Mouse (Mus musculus) G1E (cell line): ENCODE data around the gene Pkp4. TPM values are rescaled to one million over a fixed set of nuclear protein-coding genes. Genes with fewer than 3 reads are reported as not detected.

Experiments used
- ATAC-seq: 2 replicates; pipeline ENCODE4 v1.8.0; 2016; ENCODE audit warnings: mild to moderate bottlenecking; ENCODE audit not compliant: insufficient number of reproducible peaks, poor library complexity, low FRiP score, severe bottlenecking; ENCODE audit errors: extremely low read depth
- DNase-seq: peaks from one replicate; pipeline ENCODE4 v3.0.0; 2012; ENCODE audit warnings: low spot score
- H3K27me3 ChIP-seq: 2 replicates; pipeline ENCODE4 v1.6.1; 2012; ENCODE audit warnings: mild to moderate bottlenecking, low read length, inconsistent platforms; ENCODE audit not compliant: insufficient read depth
- H3K36me3 ChIP-seq: replicated peaks from 2 replicates; pipeline ENCODE3; 2012; ENCODE audit warnings: mild to moderate bottlenecking, inconsistent platforms
- H3K4me1 ChIP-seq: 2 replicates; pipeline ENCODE4 v1.6.1; 2012; ENCODE audit warnings: low read depth, low read length, inconsistent platforms, mixed read lengths; ENCODE audit not compliant: insufficient read depth
- H3K4me3 ChIP-seq: 2 replicates; pipeline ENCODE4 v1.5.1; 2012; ENCODE audit warnings: low read depth, mild to moderate bottlenecking, inconsistent platforms, low read length, moderate library complexity, mixed read lengths
- H3K9me3 ChIP-seq: replicated peaks from 2 replicates; pipeline ENCODE4 v1.6.1; 2012; ENCODE audit warnings: inconsistent platforms
- CTCF ChIP-seq: IDR thresholded peaks from 2 replicates; pipeline ENCODE4 v1.5.1; 2012; ENCODE audit warnings: low read depth, low read length, inconsistent platforms, mixed read lengths
- GATA1 ChIP-seq: IDR thresholded peaks from 2 replicates; pipeline ENCODE4 v1.6.1; 2012; ENCODE audit warnings: borderline replicate concordance, low read length, inconsistent platforms, mixed read lengths
- GATA2 ChIP-seq: IDR thresholded peaks from 2 replicates; pipeline ENCODE4 v1.6.1; 2012; ENCODE audit warnings: low read depth, low read length, inconsistent platforms, borderline replicate concordance
- POLR2AphosphoS5 ChIP-seq: IDR thresholded peaks from 2 replicates; pipeline ENCODE4 v1.6.1; 2012; ENCODE audit warnings: low read depth, low read length, inconsistent platforms; ENCODE audit not compliant: insufficient replicate concordance
- TAL1 ChIP-seq: conservative IDR thresholded peaks from 2 replicates; pipeline ENCODE4 v1.6.1; 2012; ENCODE audit warnings: low read depth, low read length, inconsistent platforms, mixed read lengths
- polyA plus RNA-seq: library from polyadenylated mRNA; stranded (reverse); fragments of >175 nt; gene quantifications from 2 replicates; pipeline ENCODE4 v1.2.3, GENCODE M21; 2012
- total RNA-seq, 2 experiments: library from RNA; stranded (forward) in 1 of 2; stranded (reverse) in 1 of 2; fragments of 200-1000 nt in 1 of 2; fragments of >200 nt in 1 of 2; fragmentation: Nextera tagmentation in 1 of 2; gene quantifications; 2 replicates each; pipeline ENCODE4 v1.2.3; 2014 to 2017

Gene Pkp4
- total and polyA plus RNA-seq, 3 experiments: 29.1 to 61.0 (median 58.7) TPM

GRCm38 (mm10) chr2:59248806-59249205 lies 88.2 kb downstream of the Pkp4 start:
- no peak for ATAC-seq
- no peaks in the 10 kb centered on the region for H3K27me3 ChIP-seq
- no peaks in the 10 kb centered on the region for H3K9me3 ChIP-seq
- TF ChIP-seq CTCF: no peak
- TF ChIP-seq GATA2: no peak
- TF ChIP-seq TAL1: no peak
- no peak for TF ChIP-seq POLR2AphosphoS5
- no peak for TF ChIP-seq GATA1
- no peak overlapping the region for H3K4me3 ChIP-seq
- peaks cover 22% of the 10 kb centered on the region for H3K36me3 ChIP-seq
- DNase-seq: no peak
- H3K4me1 ChIP-seq: peaks cover 3% of the 10 kb centered on the region; the same call in 1 of the 2 replicates

GRCm38 (mm10) chr2:59252818-59253217 lies 92.2 kb downstream of the Pkp4 start:
- H3K27me3 ChIP-seq: no peaks in the 10 kb centered on the region
- TF ChIP-seq GATA2: no peak
- TF ChIP-seq CTCF: no peak
- no peak for TF ChIP-seq POLR2AphosphoS5
- TF ChIP-seq TAL1: no peak
- TF ChIP-seq GATA1: no peak
- H3K4me1 ChIP-seq: no peaks in the 10 kb centered on the region
- H3K4me3 ChIP-seq: no peak overlapping the region
- peaks cover 18% of the 10 kb centered on the region for H3K36me3 ChIP-seq
- DNase-seq: no peak
- ATAC-seq: no peak
- no peaks in the 10 kb centered on the region for H3K9me3 ChIP-seq

- ATAC-seq (no peak), DNase-seq (no peak)
- TF ChIP-seq TAL1 (no peak), GATA2 (no peak), CTCF (no peak), GATA1 (no peak), POLR2AphosphoS5 (no peak)
- no peak overlapping the region for H3K4me3 ChIP-seq
- H3K36me3 ChIP-seq: peaks cover 19% of the 10 kb centered on the region
- H3K27me3 ChIP-seq: no peaks in the 10 kb centered on the region
- H3K9me3 ChIP-seq: no peaks in the 10 kb centered on the region
- no peaks in the 10 kb centered on the region for H3K4me1 ChIP-seq
Observed at GRCm38 (mm10) chr2:59253435-59253834, 92.8 kb downstream of the Pkp4 start.

- Histone ChIP-seq H3K36me3 (peaks cover 38% of the 10 kb centered on the region), H3K4me3 (no peak overlapping the region), H3K4me1 (no peaks in the 10 kb centered on the region), H3K27me3 (no peaks in the 10 kb centered on the region), H3K9me3 (no peaks in the 10 kb centered on the region)
- ATAC-seq: no peak
- DNase-seq: no peak
- no peak for TF ChIP-seq CTCF
- no peak for TF ChIP-seq GATA2
- no peak for TF ChIP-seq POLR2AphosphoS5
- no peak for TF ChIP-seq GATA1
- TF ChIP-seq TAL1: no peak
Observed at GRCm38 (mm10) chr2:59258821-59259231, 98.2 kb downstream of the Pkp4 start.

- no peaks in the 10 kb centered on the region for H3K9me3 ChIP-seq
- no peak for TF ChIP-seq POLR2AphosphoS5
- no peak for TF ChIP-seq GATA2
- TF ChIP-seq GATA1: no peak
- TF ChIP-seq TAL1: no peak
- no peak for TF ChIP-seq CTCF
- H3K27me3 ChIP-seq: no peaks in the 10 kb centered on the region
Observed at GRCm38 (mm10) chr2:59259346-59259745, 98.7 kb downstream of the Pkp4 start.

GRCm38 (mm10) chr2:59261203-59261602 lies 100.6 kb downstream of the Pkp4 start:
- H3K4me3 ChIP-seq: no peak overlapping the region
- no peaks in the 10 kb centered on the region for H3K4me1 ChIP-seq
- H3K36me3 ChIP-seq: peaks cover 37% of the 10 kb centered on the region
- ATAC-seq: no peak
- no peak for DNase-seq
- TF ChIP-seq GATA1: no peak
- no peak for TF ChIP-seq POLR2AphosphoS5
- no peak for TF ChIP-seq CTCF
- no peak for TF ChIP-seq GATA2
- no peak for TF ChIP-seq TAL1
- H3K27me3 ChIP-seq: no peaks in the 10 kb centered on the region
- H3K9me3 ChIP-seq: no peaks in the 10 kb centered on the region

More at GRCm38 (mm10) chr2:59259346-59259745, 98.7 kb downstream of the Pkp4 start:
- DNase-seq (no peak), ATAC-seq (no peak)
- Histone ChIP-seq H3K36me3 (peaks cover 39% of the 10 kb centered on the region), H3K4me3 (no peak overlapping the region), H3K4me1 (no peaks in the 10 kb centered on the region)

- H3K9me3 ChIP-seq: no peaks in the 10 kb centered on the region
- H3K4me3 ChIP-seq: no peak overlapping the region
- H3K4me1 ChIP-seq: no peaks in the 10 kb centered on the region
- DNase-seq (no peak), ATAC-seq (no peak)
- no peaks in the 10 kb centered on the region for H3K27me3 ChIP-seq
- H3K36me3 ChIP-seq: peaks cover 54% of the 10 kb centered on the region
- no peak for TF ChIP-seq TAL1
- TF ChIP-seq GATA2: no peak
- no peak for TF ChIP-seq POLR2AphosphoS5
- TF ChIP-seq CTCF: no peak
Observed at GRCm38 (mm10) chr2:59266428-59266827, 105.8 kb downstream of the Pkp4 start.
